Mouse (Mus musculus) 3134 (cell line): ENCODE data around the gene Rpl10-ps3.

Source experiments
- DNase-seq: peaks from one replicate; pipeline ENCODE4 v3.0.0-alpha.2; 2011; ENCODE audit warnings: low spot score; ENCODE audit not compliant: insufficient read length; ENCODE audit errors: extremely low read depth

The Rpl10-ps3 gene

DNA sequence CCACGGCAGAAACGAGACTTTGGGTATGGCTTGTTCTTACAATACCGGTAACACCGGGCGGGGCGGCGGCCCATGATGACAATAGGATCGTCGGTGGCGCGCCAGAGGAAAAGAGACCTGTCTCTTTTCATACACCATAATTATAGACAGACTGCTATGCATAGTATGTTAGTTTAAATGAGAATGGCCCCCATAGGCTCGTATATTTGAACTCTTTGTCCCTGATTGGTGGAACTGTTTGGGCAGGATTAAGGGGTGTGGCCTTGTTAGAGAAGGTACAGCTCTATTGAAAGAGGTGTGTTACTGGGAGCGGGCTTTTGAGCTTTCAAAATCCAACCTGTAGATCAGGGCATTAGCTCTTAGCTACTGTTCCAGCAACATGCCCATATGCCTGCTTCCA, at the start of gene Rpl10-ps3:
Gene Rpl10-ps3 (minus strand): TSS at position 101 of the 400 bp plus-strand sequence.
- no peak for DNase-seq

DNA sequence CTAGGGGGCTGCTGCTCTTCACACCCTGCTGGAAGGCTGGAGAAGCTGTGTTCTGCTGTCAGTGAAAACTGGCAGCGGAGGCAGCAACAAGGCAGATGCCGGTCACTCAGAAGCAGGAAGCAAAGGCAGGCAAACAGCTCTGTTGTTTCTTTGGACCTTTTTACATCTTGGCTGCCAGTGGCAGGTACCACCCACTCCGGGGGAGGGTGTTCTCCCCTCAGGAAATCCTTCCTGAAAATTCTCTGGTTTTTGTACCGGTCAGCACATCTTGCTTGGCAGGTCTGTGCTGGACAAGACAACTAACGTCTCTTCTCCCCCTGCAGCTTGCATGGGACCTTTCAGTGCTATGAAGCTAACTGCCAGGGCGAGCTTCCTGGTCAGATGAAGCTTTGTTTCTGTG, 30.8 kb upstream of the Rpl10-ps3 start:
- no peak for DNase-seq

DNA sequence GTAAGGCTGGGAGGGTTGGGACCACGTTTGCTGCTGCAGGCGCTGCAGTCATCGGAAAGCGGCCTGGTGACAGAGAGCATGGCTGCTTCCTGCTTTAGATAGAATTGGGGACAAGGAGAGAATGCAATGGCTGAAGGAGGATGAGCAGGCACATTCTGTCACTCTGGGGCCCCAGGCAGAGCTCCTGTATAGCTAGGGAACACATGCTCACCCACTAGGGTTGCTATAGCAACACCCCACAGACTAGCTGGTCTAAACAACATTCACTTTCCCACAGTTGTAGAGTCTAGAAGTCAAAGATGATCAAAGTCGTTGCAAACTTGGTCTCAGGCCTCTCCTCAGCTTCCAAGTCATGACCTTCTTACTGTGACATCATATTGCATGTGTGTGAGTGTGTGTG, 29.9 kb upstream of the Rpl10-ps3 start:
- no peak for DNase-seq

GRCm38 (mm10) chr9:50368551-50369297, 24.0 kb upstream of the Rpl10-ps3 start:
- DNase-seq: no peak

GRCm38 (mm10) chr9:50365059-50365780, 20.5 kb upstream of the Rpl10-ps3 start:
- DNase-seq: no peak

DNA sequence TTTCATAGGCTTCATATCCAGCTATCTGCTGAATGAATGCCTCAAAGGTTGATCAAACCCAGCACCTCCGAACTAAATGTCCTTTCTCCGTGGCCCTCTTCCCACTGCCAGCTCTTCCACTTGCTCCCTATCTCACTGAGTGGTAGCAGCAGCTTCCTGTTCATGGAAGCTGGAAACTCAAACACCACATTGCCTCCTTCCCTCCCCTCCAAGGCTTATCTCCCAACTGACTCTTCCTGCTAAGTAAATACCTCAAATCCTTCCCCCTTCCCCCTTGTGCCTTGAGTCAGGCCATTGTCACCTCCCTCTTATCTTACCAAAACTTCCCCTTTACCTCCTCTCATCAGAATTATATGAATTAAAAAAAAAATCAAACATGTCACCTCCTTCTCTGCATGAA, 19.2 kb upstream of the Rpl10-ps3 start:
- no peak for DNase-seq

- DNase-seq: no peak
Measured at GRCm38 (mm10) chr9:50363259-50363658, 18.5 kb upstream of the Rpl10-ps3 start.

- DNase-seq: no peak
Measured at GRCm38 (mm10) chr9:50362556-50362955, 17.8 kb upstream of the Rpl10-ps3 start.

GRCm38 (mm10) chr9:50360370-50360769, 15.6 kb upstream of the Rpl10-ps3 start:
- DNase-seq: no peak

- DNase-seq: no peak
Measured at GRCm38 (mm10) chr9:50357331-50357730, 12.6 kb upstream of the Rpl10-ps3 start.

DNA sequence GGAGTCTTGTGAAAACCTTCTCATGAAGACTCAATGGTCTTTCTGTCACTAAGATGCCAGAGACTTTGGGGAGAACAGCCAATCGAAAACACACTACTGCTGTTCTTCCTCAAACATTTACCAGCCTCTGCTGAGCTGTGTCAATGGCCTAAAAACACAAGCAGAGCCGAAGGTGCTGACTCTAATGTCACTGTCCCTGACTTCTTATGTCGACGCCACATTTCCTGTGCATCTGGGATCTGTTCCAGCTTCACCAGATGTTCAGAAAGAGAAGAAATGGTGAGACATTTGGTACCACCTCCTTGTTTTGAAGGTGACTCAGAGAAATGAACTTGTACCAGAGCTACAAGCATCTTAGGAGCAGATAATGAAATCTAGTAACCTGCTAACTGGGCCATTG, 7.0 kb upstream of the Rpl10-ps3 start:
- DNase-seq: peak; percentile 6

DNA sequence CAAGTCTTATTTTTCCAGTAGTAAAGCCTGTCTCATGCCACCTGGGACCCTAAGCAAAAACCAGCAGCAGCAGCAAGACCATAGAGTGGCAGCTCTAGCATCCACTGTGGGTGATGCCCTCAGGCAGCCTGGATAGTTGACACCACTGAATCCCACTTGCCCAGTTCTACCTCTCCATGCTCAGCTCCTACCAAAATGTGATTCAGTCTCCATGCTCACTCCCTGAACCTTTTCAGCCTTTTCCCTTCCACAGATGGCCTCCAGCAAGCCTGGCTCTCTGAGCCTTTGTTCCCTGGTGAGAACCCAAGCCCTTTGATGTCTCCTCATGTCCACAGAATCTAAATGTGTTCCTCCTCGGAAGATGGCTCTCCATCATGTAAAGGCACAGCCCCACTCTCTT, 5.8 kb upstream of the Rpl10-ps3 start:
- DNase-seq: no peak

DNA sequence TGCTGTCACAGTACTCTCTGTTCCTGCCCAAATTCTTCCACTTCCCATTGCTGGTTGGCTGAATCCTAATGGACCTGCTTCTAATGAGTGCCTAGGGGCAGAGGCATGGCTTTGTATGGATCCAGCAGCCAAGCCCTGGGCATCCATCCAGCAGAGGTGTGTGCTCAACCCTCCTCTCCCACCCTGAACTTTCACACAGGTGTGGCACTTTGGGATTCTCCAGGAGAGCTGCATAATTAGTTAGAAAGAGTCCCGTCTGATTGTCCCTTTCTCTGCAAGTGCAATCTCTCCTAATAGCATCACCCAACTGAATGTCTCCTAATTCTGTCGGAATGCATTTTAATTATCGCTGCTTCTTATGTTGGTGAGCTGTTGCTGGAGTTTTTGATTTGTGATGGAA, 4.4 kb upstream of the Rpl10-ps3 start:
- DNase-seq: no peak

GRCm38 (mm10) chr9:50348256-50348655, 3.5 kb upstream of the Rpl10-ps3 start:
- no peak for DNase-seq

- DNase-seq: no peak
Measured at GRCm38 (mm10) chr9:50335539-50336325, 9.0 kb downstream of the Rpl10-ps3 start.

DNA sequence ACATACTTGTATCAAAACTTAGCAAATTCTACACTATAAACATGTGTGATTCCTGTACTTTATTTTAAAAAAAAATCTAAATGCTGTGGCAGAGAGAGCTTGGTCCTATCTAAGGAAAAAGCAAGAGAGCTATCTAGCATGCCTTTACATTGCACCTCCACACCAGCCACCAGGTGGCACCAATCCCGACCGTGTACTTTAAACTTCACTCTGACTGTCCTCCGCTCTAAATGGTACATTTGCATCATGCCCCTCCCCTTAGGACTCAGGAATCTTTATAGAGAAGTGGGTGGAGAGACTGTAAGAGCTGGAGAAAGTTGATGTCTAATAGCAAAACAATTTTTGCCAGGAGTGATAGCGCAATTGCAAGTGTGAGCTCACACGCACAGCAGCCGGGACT, 11.4 kb downstream of the Rpl10-ps3 start:
- DNase-seq: no peak

GRCm38 (mm10) chr9:50324355-50325225, 20.2 kb downstream of the Rpl10-ps3 start:
- no peak for DNase-seq

DNA sequence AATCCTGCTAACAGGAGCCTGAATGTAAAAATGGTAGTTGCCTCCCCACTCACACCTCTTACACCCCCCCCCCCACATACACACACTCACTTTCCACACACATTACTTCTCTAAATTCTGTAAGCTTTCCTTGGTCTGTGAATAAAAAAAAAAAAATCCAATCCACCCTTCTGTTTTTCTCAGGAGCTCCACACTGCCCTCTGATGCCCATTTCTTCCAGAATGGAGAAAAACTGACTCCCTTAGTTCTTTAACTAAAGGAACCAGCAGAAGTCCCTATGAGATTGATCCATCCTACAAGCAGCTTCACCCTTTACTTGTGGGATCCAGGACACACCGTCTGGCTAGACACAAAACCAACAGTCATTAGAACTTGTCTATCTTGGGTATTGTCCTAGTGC, 24.0 kb downstream of the Rpl10-ps3 start:
- no peak for DNase-seq

DNA sequence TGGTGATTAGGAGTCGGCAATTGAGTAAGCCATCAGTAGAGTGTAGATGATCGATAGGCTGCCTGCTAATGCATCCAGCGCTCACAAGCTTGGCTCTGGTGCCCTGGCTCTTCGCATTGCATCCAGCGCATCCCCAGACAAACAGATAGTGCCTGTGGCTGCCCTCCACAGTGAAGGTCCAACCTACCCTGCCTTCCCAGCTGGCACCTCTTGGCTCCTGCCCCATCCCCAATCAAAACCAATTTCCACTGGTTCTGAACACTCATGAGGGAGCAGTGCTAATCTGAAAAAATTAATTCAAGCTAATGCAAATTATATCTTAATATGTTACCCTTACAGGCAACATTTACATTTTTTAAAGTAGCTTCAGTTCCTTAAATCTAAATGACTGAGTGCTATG, 25.3 kb downstream of the Rpl10-ps3 start:
- no peak for DNase-seq

DNA sequence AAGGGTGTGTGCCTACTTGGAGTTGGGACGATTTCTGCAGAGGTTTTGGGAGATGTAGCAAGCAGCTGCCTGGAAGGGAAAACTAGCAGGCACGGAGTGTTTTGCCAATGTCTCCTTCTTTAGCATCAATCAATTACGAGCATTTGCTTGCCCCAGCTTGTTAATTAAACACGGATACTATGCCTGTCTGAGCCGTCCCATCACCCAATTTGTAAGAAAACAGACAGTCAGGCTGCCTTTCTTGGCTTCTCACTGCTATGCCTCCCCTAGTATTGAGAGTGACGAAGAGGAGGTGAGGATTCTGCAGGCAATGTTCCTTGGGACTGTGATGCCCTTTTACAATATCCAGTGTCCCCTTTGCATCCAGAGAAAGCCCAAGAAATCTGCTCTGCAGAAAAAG, 27.5 kb downstream of the Rpl10-ps3 start:
- DNase-seq: no peak
